Mouse (Mus musculus) granulocyte monocyte progenitor cell, adult 5-6 weeks (primary cell): ENCODE measurements around the gene Rilpl1. TPM values are rescaled to one million over a fixed set of nuclear protein-coding genes. Genes with fewer than 3 reads are reported as not detected.

Experiments
- ATAC-seq: replicated peaks from 2 replicates; pipeline ENCODE4 v1.8.0; 2016; ENCODE audit warnings: mild to moderate bottlenecking, moderate TSS enrichment, inconsistent platforms; ENCODE audit not compliant: poor library complexity, severe bottlenecking
- total RNA-seq, 2 experiments: library from RNA; stranded (forward) in 1 of 2; stranded (reverse) in 1 of 2; fragments of 200-712, 200-1000 nt in 1 of 2; fragments of >200 nt in 1 of 2; fragmentation: Nextera tagmentation in 1 of 2; gene quantifications; 2 replicates each; pipeline ENCODE4 v1.2.3; 2014 to 2017

Gene Rilpl1
- total RNA-seq, 2 experiments from 2014 or later = not detected

- peak; percentile 22; the same call in 1 of the 2 replicates for ATAC-seq
These were observed 34.3 kb downstream of the Rilpl1 start for GRCm38 (mm10) chr5:124496614-124497514.

GRCm38 (mm10) chr5:124495547-124495946 is 35.6 kb downstream of the Rilpl1 start:
- ATAC-seq = no peak

GRCm38 (mm10) chr5:124493455-124493854 is 37.7 kb downstream of the Rilpl1 start:
- ATAC-seq = peak; percentile 54

- ATAC-seq = peak; percentile 83
These were observed 38.6 kb downstream of the Rilpl1 start for GRCm38 (mm10) chr5:124492618-124493017.

- no peak for ATAC-seq
These were observed 39.5 kb downstream of the Rilpl1 start for GRCm38 (mm10) chr5:124491732-124492131.

GRCm38 (mm10) chr5:124488885-124489284 is 42.3 kb downstream of the Rilpl1 start:
- no peak for ATAC-seq

- no peak for ATAC-seq
These were observed 45.5 kb downstream of the Rilpl1 start for GRCm38 (mm10) chr5:124485654-124486053.

- no peak for ATAC-seq
These were observed 47.4 kb downstream of the Rilpl1 start for GRCm38 (mm10) chr5:124483655-124484396.

GRCm38 (mm10) chr5:124482966-124483654 is 48.1 kb downstream of the Rilpl1 start, which contains the start of gene Snrnp35:
Gene Snrnp35 (plus strand): TSS chr5:124483134.
- peak; percentile 75 for ATAC-seq

GRCm38 (mm10) chr5:124482436-124482965 is 48.7 kb downstream of the Rilpl1 start:
- no peak for ATAC-seq

- no peak for ATAC-seq
These were observed 49.5 kb downstream of the Rilpl1 start for GRCm38 (mm10) chr5:124481714-124482113.

- ATAC-seq = peak; percentile 38
These were observed 51.1 kb downstream of the Rilpl1 start for GRCm38 (mm10) chr5:124480119-124480518.

- ATAC-seq = no peak
These were observed 52.4 kb downstream of the Rilpl1 start for GRCm38 (mm10) chr5:124478873-124479204.

GRCm38 (mm10) chr5:124470591-124471171 is 60.5 kb downstream of the Rilpl1 start:
- ATAC-seq = no peak

- ATAC-seq = no peak
These were observed 61.7 kb downstream of the Rilpl1 start for GRCm38 (mm10) chr5:124469486-124469885.

GRCm38 (mm10) chr5:124468365-124468764 is 62.8 kb downstream of the Rilpl1 start:
- peak; percentile 24; the same call in 1 of the 2 replicates for ATAC-seq

- ATAC-seq = peak; percentile 74
These were observed 63.4 kb downstream of the Rilpl1 start for GRCm38 (mm10) chr5:124467766-124468165.

- ATAC-seq = no peak
These were observed 66.3 kb downstream of the Rilpl1 start for GRCm38 (mm10) chr5:124464905-124465304.

GRCm38 (mm10) chr5:124463462-124463861 is 67.7 kb downstream of the Rilpl1 start:
- ATAC-seq = no peak
